Mouse (Mus musculus): Measurements from ENCODE around the gene Rnf41. TPM values are rescaled to one million over a fixed set of nuclear protein-coding genes. Genes with fewer than 3 reads are reported as not detected.

Gene Rnf41
- polyA plus RNA-seq, 1 experiment from 2014 or later = 14.2 TPM

DNA sequence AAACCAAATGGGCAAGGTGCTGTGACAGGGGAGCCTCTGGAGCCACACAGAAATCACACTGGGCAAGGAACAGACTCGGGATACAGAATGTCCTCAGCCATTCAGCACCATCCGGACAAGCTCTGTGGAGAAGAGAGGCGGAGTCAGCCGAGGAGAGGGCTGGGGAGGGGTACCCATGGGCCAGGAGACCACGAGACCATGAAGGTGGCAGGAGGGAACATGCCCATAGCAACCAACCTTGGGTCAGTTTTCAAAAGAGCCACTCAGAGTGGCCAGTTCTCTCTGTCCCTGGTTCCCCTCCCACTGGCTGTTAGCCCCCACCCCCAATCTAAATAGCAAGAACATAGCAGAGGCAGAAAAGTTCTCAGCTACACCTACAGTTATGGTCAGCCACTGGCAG, 79.5 kb downstream of the Rnf41 start:
- Histone ChIP-seq H3K36me3 (peaks cover 64% of the 10 kb centered on the region), H3K27ac (0 out of 2 replicates have a peak overlapping the region, but pooled peaks have one; percentile 90), H3K9me3 (replicated peaks) (no peaks in the 10 kb centered on the region), H3K4me2 (peak overlapping the region; percentile 92), H3K4me3 (0 out of 2 replicates have a peak overlapping the region, but pooled peaks have one; percentile 86), H3K27me3 (replicated peaks) (no peaks in the 10 kb centered on the region), H3K9ac (0 out of 2 replicates have a peak overlapping the region, but pooled peaks have one; percentile 17), H3K4me1 (peaks cover 49% of the 10 kb centered on the region)
- WGBS (ENCODE audit: insufficient replicate concordance) = 63% methylated on average over 5 of the region's 5 CpGs
- ATAC-seq = no peak

Small RNAs within 50 kb of the gene (microRNA-seq; reads per million reads assigned to microRNA genes)
- not detected for gene Gm25361
- gene Gm26308 = not detected
- not detected for gene Mir6914
- 1.1 reads per million for gene Mir6915
- 1.1 reads per million for gene Mir8105

Other genes with a start within 250 kb of the Rnf41 start
- 8.7 and 10.1 TPM in 2 replicates for gene Rbms2, start 231.4 kb upstream of the Rnf41 start, polyA plus RNA-seq (2016; fragmentation: Nextera tagmentation; extraction: Ambion mirVana)
- 1.8 and 2.8 TPM in 2 replicates for gene Gls2, start 217.2 kb upstream of the Rnf41 start, polyA plus RNA-seq (2016; fragmentation: Nextera tagmentation; extraction: Ambion mirVana)
- gene Spryd4, start 199.8 kb upstream of the Rnf41 start, polyA plus RNA-seq (2016; fragmentation: Nextera tagmentation; extraction: Ambion mirVana) = 24.1 and 25.1 TPM in 2 replicates
- gene Mip, start 185.8 kb upstream of the Rnf41 start, polyA plus RNA-seq (2016; fragmentation: Nextera tagmentation; extraction: Ambion mirVana) = not detected in 2 replicates
- gene Timeless, start 179.6 kb upstream of the Rnf41 start, polyA plus RNA-seq (2016; fragmentation: Nextera tagmentation; extraction: Ambion mirVana) = 45.2 and 46.5 TPM in 2 replicates
- 0.31 and 0.51 TPM in 2 replicates for gene Apon, start 157.6 kb upstream of the Rnf41 start, polyA plus RNA-seq (2016; fragmentation: Nextera tagmentation; extraction: Ambion mirVana)
- gene Apof, start 143.0 kb upstream of the Rnf41 start, polyA plus RNA-seq (2016; fragmentation: Nextera tagmentation; extraction: Ambion mirVana) = 27.2 and 28.2 TPM in 2 replicates
- gene Stat2, start 141.1 kb upstream of the Rnf41 start, polyA plus RNA-seq (2016; fragmentation: Nextera tagmentation; extraction: Ambion mirVana) = 8.4 and 8.8 TPM in 2 replicates
- not detected in 2 replicates for gene Il23a, start 112.9 kb upstream of the Rnf41 start, polyA plus RNA-seq (2016; fragmentation: Nextera tagmentation; extraction: Ambion mirVana)
- gene Pan2, start 108.3 kb upstream of the Rnf41 start, polyA plus RNA-seq (2016; fragmentation: Nextera tagmentation; extraction: Ambion mirVana) = 17.9 and 18.3 TPM in 2 replicates
- 107 and 114 TPM in 2 replicates for gene Cnpy2, start 89.2 kb upstream of the Rnf41 start, polyA plus RNA-seq (2016; fragmentation: Nextera tagmentation; extraction: Ambion mirVana)
- gene Cs, start 73.9 kb upstream of the Rnf41 start, polyA plus RNA-seq (2016; fragmentation: Nextera tagmentation; extraction: Ambion mirVana) = 183 and 187 TPM in 2 replicates
- 8.7 and 8.9 TPM in 2 replicates for gene Coq10a, start 42.7 kb upstream of the Rnf41 start, polyA plus RNA-seq (2016; fragmentation: Nextera tagmentation; extraction: Ambion mirVana)
- 9.3 TPM in 2 replicates for gene Ankrd52, start 34.5 kb upstream of the Rnf41 start, polyA plus RNA-seq (2016; fragmentation: Nextera tagmentation; extraction: Ambion mirVana)
- 22.7 and 23.0 TPM in 2 replicates for gene Slc39a5, start 10.4 kb upstream of the Rnf41 start, polyA plus RNA-seq (2016; fragmentation: Nextera tagmentation; extraction: Ambion mirVana)
- gene Nabp2, start 165 bp upstream of the Rnf41 start, polyA plus RNA-seq (2016; fragmentation: Nextera tagmentation; extraction: Ambion mirVana) = 64.1 and 66.1 TPM in 2 replicates
- 34.9 and 40.3 TPM in 2 replicates for gene Smarcc2, start 47.6 kb downstream of the Rnf41 start, polyA plus RNA-seq (2016; fragmentation: Nextera tagmentation; extraction: Ambion mirVana)
- gene Myl6, start 82.5 kb downstream of the Rnf41 start, polyA plus RNA-seq (2016; fragmentation: Nextera tagmentation; extraction: Ambion mirVana) = 533 and 540 TPM in 2 replicates
- 1.3 and 1.6 TPM in 2 replicates for gene Myl6b, start 87.0 kb downstream of the Rnf41 start, polyA plus RNA-seq (2016; fragmentation: Nextera tagmentation; extraction: Ambion mirVana)
- gene Esyt1, start 114.2 kb downstream of the Rnf41 start, polyA plus RNA-seq (2016; fragmentation: Nextera tagmentation; extraction: Ambion mirVana) = 15.0 and 16.0 TPM in 2 replicates
- 7.7 and 8.1 TPM in 2 replicates for gene Zc3h10, start 136.1 kb downstream of the Rnf41 start, polyA plus RNA-seq (2016; fragmentation: Nextera tagmentation; extraction: Ambion mirVana)
- 2,924 and 3,037 TPM in 2 replicates for gene Rpl41, start 137.6 kb downstream of the Rnf41 start, polyA plus RNA-seq (2016; fragmentation: Nextera tagmentation; extraction: Ambion mirVana)
- 233 and 242 TPM in 2 replicates for gene Pa2g4, start 154.3 kb downstream of the Rnf41 start, polyA plus RNA-seq (2016; fragmentation: Nextera tagmentation; extraction: Ambion mirVana)
- gene Erbb3, start 178.0 kb downstream of the Rnf41 start, polyA plus RNA-seq (2016; fragmentation: Nextera tagmentation; extraction: Ambion mirVana) = 1.8 TPM in 2 replicates
- gene Rps26, start 215.1 kb downstream of the Rnf41 start, polyA plus RNA-seq (2016; fragmentation: Nextera tagmentation; extraction: Ambion mirVana) = 555 and 561 TPM in 2 replicates
- 0.41 and 0.42 TPM in 2 replicates for gene Ikzf4, start 234.3 kb downstream of the Rnf41 start, polyA plus RNA-seq (2016; fragmentation: Nextera tagmentation; extraction: Ambion mirVana)

Measured in liver, embryonic 12.5 days (tissue).